In the genomic region with DNA sequence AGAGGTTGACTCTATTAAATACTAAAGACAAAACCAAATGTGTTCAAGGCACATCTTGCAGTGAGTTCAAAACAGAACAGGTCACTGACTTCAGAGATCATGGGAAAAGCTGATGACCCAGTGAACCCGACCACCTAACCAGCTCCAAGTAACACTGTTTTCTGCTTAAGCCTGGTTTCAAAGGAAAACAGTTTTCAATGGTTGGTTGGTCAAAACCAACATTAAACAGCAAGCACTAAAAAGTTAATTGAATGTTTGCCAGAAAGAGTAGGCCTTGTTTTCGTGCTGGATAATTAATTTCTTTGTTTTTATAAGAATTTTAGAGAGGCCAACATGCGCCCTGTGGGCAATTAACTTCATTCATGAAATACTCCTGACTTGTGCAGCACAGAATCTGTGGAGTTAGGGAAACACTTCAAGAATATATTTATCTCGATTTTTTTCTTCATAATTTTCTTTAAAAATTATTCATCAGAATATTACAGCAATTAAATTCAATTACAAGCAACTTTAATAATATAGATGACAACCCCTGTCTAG, we compare ENCODE assay signal across 23 mouse cellular contexts.
"Had no signal": no experiment of that assay in that cellular context is flagged by ENCODE, and none has a peak within 500 bp of the region (broad histone marks: within the 10 kb centered on the region; RNA-seq: fewer than 3 reads in every experiment).

No protein-coding gene starts in this region.

- H3K4me2 ChIP-seq: heart, embryonic 12.5 days; hindbrain, embryonic 12.5 days; hindbrain, embryonic 14.5 days; limb, embryonic 13.5 days; limb, embryonic 15.5 days; liver, embryonic 12.5 days had no signal

- ATAC-seq: hindbrain, embryonic 16.5 days; intestine, embryonic 16.5 days; liver, embryonic 12.5 days had no signal

- H3K27me3 ChIP-seq: heart, embryonic 12.5 days; hindbrain, embryonic 12.5 days; limb, embryonic 13.5 days; limb, embryonic 15.5 days; liver, embryonic 12.5 days had no signal

- H3K9ac ChIP-seq: heart, embryonic 12.5 days; hindbrain, embryonic 12.5 days; hindbrain, embryonic 14.5 days; limb, embryonic 13.5 days; limb, embryonic 15.5 days; liver, embryonic 12.5 days; liver, embryonic 14.5 days had no signal

- H3K4me3 ChIP-seq: gastrocnemius, adult 2 months; heart, embryonic 10.5 days; heart, embryonic 12.5 days; hindbrain, embryonic 10.5 days; hindbrain, embryonic 12.5 days; limb, embryonic 13.5 days; limb, embryonic 15.5 days; liver, embryonic 12.5 days had no signal

- H3K36me3 ChIP-seq: heart, embryonic 10.5 days; heart, embryonic 12.5 days; hindbrain, embryonic 10.5 days; hindbrain, embryonic 12.5 days; limb, embryonic 13.5 days; limb, embryonic 15.5 days; liver, embryonic 12.5 days had no signal

- H3K27ac ChIP-seq: gastrocnemius, adult 2 months; heart, embryonic 10.5 days; hindbrain, embryonic 10.5 days; hindbrain, embryonic 12.5 days; hindbrain, embryonic 14.5 days; limb, embryonic 13.5 days; limb, embryonic 15.5 days; liver, embryonic 12.5 days; liver, embryonic 14.5 days had no signal

- DNase-seq: gastrocnemius, adult 2 months; gastrocnemius, postnatal 10 days; gastrocnemius, postnatal 25 days; heart, adult 18-20 months; heart, postnatal 10 days; heart, postnatal 4 days; kidney, adult 11 months; kidney, adult 8-10 months; kidney, postnatal 14 days; layer of hippocampus, adult 9-11 months; layer of hippocampus, postnatal 36 days; left cerebral cortex, postnatal 4 days had no signal

- H3K9me3 ChIP-seq: heart, embryonic 10.5 days; heart, embryonic 12.5 days; hindbrain, embryonic 10.5 days; hindbrain, embryonic 12.5 days; limb, embryonic 13.5 days; limb, embryonic 15.5 days; liver, embryonic 12.5 days had no signal
